Mouse (Mus musculus): ENCODE data around the gene Noc3l. TPM values are rescaled to one million over a fixed set of nuclear protein-coding genes. Genes with fewer than 3 reads are reported as not detected.

Noc3l gene
- total and polyA plus RNA-seq, 3 experiments: 20.0 to 20.3 TPM; not detected in 1

DNA sequence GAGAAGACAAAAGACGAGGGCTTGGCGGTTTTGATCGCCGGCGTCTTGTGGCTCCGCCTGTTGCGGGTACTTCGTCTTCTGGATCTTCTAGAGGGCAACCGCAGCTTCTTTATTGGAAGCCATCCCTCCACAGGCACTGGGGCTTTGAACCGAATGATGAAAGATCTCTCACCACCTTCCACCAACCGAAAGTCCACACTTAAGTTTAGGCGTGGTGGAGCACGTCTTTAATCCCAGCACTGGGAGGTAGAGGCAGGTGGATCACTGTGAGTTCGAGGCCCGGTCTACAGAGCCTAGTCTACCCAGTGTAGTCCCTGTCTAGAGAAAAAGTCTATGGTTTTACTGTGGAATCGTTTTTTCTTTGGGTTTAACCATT, 378 bp upstream of the Noc3l start:
- DNase-seq (ENCODE audit: low read depth, low spot score): no peak
- TF ChIP-seq TBP (IDR thresholded peaks at IDR 0.05; ENCODE audit: low read depth, low read length) (peak; percentile 27; the same call in 1 of the 2 replicates), POLR2A (IDR thresholded peaks at IDR 0.05; ENCODE audit: control insufficient read depth in 1 of 2, insufficient read depth in 1 of 2, low read depth in 1 of 2, low read length in 2 of 2, poor library complexity in 1 of 2) (no peak)
- peak overlapping the region; percentile 39 for H3K27ac ChIP-seq (ENCODE audit: control insufficient read depth, low read depth, low read length)
- H3K9ac ChIP-seq (ENCODE audit: control insufficient read depth, low read depth, low read length, poor library complexity, severe bottlenecking): peak overlapping the region; percentile 74
- H3K36me3 ChIP-seq (ENCODE audit: control insufficient read depth in 1 of 2, insufficient read depth in 2 of 2, low read length in 2 of 2): peaks cover 0 to 20% of the 10 kb centered on the region in 2 experiments; a peak in 3 of 4 replicates
- peaks cover 17% of the 10 kb centered on the region for H3K79me2 ChIP-seq (ENCODE audit: control insufficient read depth, insufficient read depth, low read length, poor library complexity)
- H3K9me3 ChIP-seq (replicated peaks; ENCODE audit: insufficient read depth, low read length): no peaks in the 10 kb centered on the region
- no peaks in the 10 kb centered on the region; a peak in 1 of 4 replicates for H3K27me3 ChIP-seq (ENCODE audit: control insufficient read depth in 1 of 2, insufficient read depth in 2 of 2, low read length in 2 of 2)
- H3K4me1 ChIP-seq (ENCODE audit: control insufficient read depth in 1 of 2, insufficient read depth in 2 of 2, low read length in 2 of 2): peaks cover 0 to 10% of the 10 kb centered on the region in 2 experiments; a peak in 3 of 4 replicates
- peak overlapping the region; percentile 76 to 79 for H3K4me3 ChIP-seq (ENCODE audit: control insufficient read depth in 1 of 2, insufficient read depth in 1 of 2, low read depth in 2 of 2, low read length in 2 of 2)

DNA sequence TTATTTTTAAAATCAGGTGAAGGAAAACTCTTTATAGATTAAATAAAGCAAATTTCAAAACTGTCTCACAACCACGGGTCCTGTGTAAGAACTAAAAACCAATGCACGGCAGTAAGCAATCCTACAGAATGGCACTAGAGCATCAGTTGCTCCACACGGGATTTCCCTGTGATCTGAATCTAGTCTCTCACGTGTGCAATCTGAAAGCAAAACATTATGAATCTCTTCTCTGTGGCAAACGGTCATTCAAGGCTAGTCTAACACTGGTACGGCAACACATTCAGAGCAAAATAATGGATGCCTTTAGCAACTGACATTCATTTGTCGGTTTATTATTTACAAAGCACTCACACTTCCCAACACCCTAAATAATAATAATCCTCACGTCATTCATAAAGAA, 846 bp downstream of the Noc3l start:
- Histone ChIP-seq H3K4me3 (ENCODE audit: control insufficient read depth in 1 of 2, insufficient read depth in 1 of 2, low read depth in 2 of 2, low read length in 2 of 2) (peak overlapping the region; percentile 76 to 79), H3K4me1 (ENCODE audit: control insufficient read depth in 1 of 2, insufficient read depth in 2 of 2, low read length in 2 of 2) (peaks cover 0 to 10% of the 10 kb centered on the region in 2 experiments; a peak in 3 of 4 replicates), H3K36me3 (ENCODE audit: control insufficient read depth in 1 of 2, insufficient read depth in 2 of 2, low read length in 2 of 2) (peaks cover 8 to 20% of the 10 kb centered on the region in 2 experiments), H3K27me3 (ENCODE audit: control insufficient read depth in 1 of 2, insufficient read depth in 2 of 2, low read length in 2 of 2) (no peaks in the 10 kb centered on the region), H3K9ac (ENCODE audit: control insufficient read depth, low read depth, low read length, poor library complexity, severe bottlenecking) (peak overlapping the region; percentile 80), H3K79me2 (ENCODE audit: control insufficient read depth, insufficient read depth, low read length, poor library complexity) (peaks cover 17% of the 10 kb centered on the region), H3K27ac (ENCODE audit: control insufficient read depth, low read depth, low read length) (no peak overlapping the region), H3K9me3 (replicated peaks; ENCODE audit: insufficient read depth, low read length) (no peaks in the 10 kb centered on the region)
- peak; percentile 20 for DNase-seq (ENCODE audit: low read depth, low spot score)
- TF ChIP-seq BHLHE40 (IDR thresholded peaks at IDR 0.05; ENCODE audit: borderline replicate concordance, low read depth, low read length) (0 out of 2 replicates have a peak, but pooled peaks have one; percentile 56), USF1 (IDR thresholded peaks at IDR 0.05; ENCODE audit: low read depth, low read length) (no peak)

DNA sequence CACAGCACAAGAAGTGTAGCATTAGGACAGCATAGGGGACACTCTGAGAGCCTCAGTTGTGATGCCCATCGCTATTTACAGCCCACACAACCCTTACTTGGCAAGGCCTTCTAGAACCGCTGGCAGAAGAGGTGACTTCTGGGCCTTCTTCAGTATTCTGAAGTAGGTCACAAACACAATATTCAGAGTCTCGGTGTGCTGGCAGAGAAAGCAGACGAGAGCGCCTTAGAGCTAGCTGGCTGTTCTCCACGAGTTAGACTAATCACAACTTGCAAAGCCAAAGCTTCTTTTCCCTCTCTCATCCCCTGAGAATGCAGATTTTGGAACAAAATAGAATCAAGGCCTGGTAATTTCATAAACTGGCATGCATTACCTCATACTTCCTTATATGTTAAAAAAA, 20.2 kb downstream of the Noc3l start:
- Histone ChIP-seq H3K9ac (ENCODE audit: control insufficient read depth, low read depth, low read length, poor library complexity, severe bottlenecking) (no peak overlapping the region), H3K79me2 (ENCODE audit: control insufficient read depth, insufficient read depth, low read length, poor library complexity) (no peaks in the 10 kb centered on the region; the same call in 1 of the 2 replicates), H3K4me3 (ENCODE audit: control insufficient read depth in 1 of 2, insufficient read depth in 1 of 2, low read depth in 2 of 2, low read length in 2 of 2) (no peak overlapping the region), H3K9me3 (replicated peaks; ENCODE audit: insufficient read depth, low read length) (no peaks in the 10 kb centered on the region), H3K4me1 (ENCODE audit: control insufficient read depth in 1 of 2, insufficient read depth in 2 of 2, low read length in 2 of 2) (no peaks in the 10 kb centered on the region), H3K27me3 (ENCODE audit: control insufficient read depth in 1 of 2, insufficient read depth in 2 of 2, low read length in 2 of 2) (no peaks in the 10 kb centered on the region), H3K36me3 (ENCODE audit: control insufficient read depth in 1 of 2, insufficient read depth in 2 of 2, low read length in 2 of 2) (peaks cover 0 to 25% of the 10 kb centered on the region in 2 experiments; a peak in 2 of 4 replicates), H3K27ac (ENCODE audit: control insufficient read depth, low read depth, low read length) (no peak overlapping the region)
- DNase-seq (ENCODE audit: low read depth, low spot score): no peak
- no peak for TF ChIP-seq KAT2A (conservative IDR thresholded peaks at IDR 0.05; ENCODE audit: low read depth, low read length)
- TF ChIP-seq POLR2A (IDR thresholded peaks at IDR 0.05; ENCODE audit: control insufficient read depth in 1 of 2, insufficient read depth in 1 of 2, low read depth in 1 of 2, low read length in 2 of 2, poor library complexity in 1 of 2): no peak
- no peak for TF ChIP-seq ZMIZ1 (IDR thresholded peaks at IDR 0.05; ENCODE audit: low read depth, low read length)
- no peak for TF ChIP-seq BHLHE40 (IDR thresholded peaks at IDR 0.05; ENCODE audit: borderline replicate concordance, low read depth, low read length)
- TF ChIP-seq MEF2A (IDR thresholded peaks at IDR 0.05; ENCODE audit: extremely low read depth, insufficient replicate concordance, low read depth, low read length, poor library complexity, severe bottlenecking): no peak
- no peak for TF ChIP-seq USF1 (IDR thresholded peaks at IDR 0.05; ENCODE audit: low read depth, low read length)
- TF ChIP-seq ZC3H11A (IDR thresholded peaks at IDR 0.05; ENCODE audit: low read depth, low read length): no peak
- no peak for TF ChIP-seq HCFC1 (IDR thresholded peaks at IDR 0.05; ENCODE audit: low read depth, low read length)
- TF ChIP-seq NELFE (IDR thresholded peaks at IDR 0.05; ENCODE audit: low read depth, low read length): no peak
- no peak for TF ChIP-seq GABPA (IDR thresholded peaks at IDR 0.05; ENCODE audit: low read depth, low read length)
